In the genomic region with DNA sequence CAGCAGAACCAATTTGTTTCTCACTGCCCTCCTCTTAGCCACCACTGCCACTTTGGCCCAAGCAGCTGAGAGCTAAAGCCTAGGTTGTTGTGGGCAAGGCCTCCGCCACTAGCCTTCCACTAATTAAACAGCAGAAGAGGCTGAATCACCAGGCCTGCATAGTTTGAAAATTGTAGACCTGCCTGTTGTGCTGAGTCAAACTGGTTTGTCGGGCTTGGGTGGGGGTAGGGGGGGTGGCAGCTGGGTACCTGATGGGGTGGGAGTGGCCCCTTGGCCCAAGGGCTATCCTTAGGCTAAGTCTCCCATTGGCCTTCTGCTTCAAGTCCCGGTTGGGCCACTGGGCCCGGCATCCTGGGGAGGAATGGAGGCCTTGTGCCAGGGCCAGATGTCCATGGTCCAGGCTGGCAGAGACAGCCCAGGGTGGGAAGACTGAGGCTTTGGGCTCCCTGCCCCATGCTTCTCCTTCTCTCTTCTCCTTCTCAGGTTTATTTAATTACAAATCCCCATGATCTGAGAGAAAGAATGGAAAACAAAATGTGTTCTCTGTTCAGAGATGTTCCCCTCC, we compare ENCODE assay signal across 10 mouse cellular contexts. TPM values are rescaled to one million over a fixed set of nuclear protein-coding genes. Genes with fewer than 3 reads are reported as not detected.
DNase-seq lines count a peak whose midpoint lies in the region; ATAC-seq lines count a peak whose summit lies in the region.
"Had no signal": no experiment of that assay in that cellular context is flagged by ENCODE, and none has a peak within 500 bp of the region (broad histone marks: within the 10 kb centered on the region; RNA-seq: fewer than 3 reads in every experiment).

No protein-coding gene starts in this region.

- no peaks in the 10 kb centered on the region for H3K27me3 ChIP-seq in heart, embryonic 12.5 days (replicated peaks)
- no peaks in the 10 kb centered on the region for H3K27me3 ChIP-seq in intestine, embryonic 15.5 days (replicated peaks)
- H3K27me3 ChIP-seq in midbrain, embryonic 13.5 days: no peaks in the 10 kb centered on the region

- H3K4me1 ChIP-seq in heart, embryonic 12.5 days (replicated peaks): peaks cover 71% of the 10 kb centered on the region
- H3K4me1 ChIP-seq in intestine, embryonic 15.5 days (replicated peaks): peaks cover 66% of the 10 kb centered on the region
- H3K4me1 ChIP-seq in midbrain, embryonic 13.5 days (replicated peaks): peaks cover 78% of the 10 kb centered on the region

- peak overlapping the region; percentile 74 for H3K4me3 ChIP-seq in heart, embryonic 12.5 days
- no peak overlapping the region for H3K4me3 ChIP-seq in intestine, embryonic 15.5 days (replicated peaks)
- H3K4me3 ChIP-seq in midbrain, embryonic 13.5 days (replicated peaks): peak overlapping the region; percentile 77

- no peak for ATAC-seq in heart, embryonic 12.5 days (ENCODE audit: insufficient number of reproducible peaks, low FRiP score)
- ATAC-seq in intestine, embryonic 15.5 days: no peak
- ATAC-seq in midbrain, embryonic 13.5 days: no peak
- ATAC-seq: inflammation-experienced regulatory T-cells, adult 6 months had no signal

- DNase-seq in heart, postnatal 25 days (ENCODE audit: low spot score): no peak
- DNase-seq in Muller cell, postnatal 12 days (ENCODE audit: inconsistent ontology term): peak; percentile 79
- DNase-seq in frontal cortex, adult 2 months (ENCODE audit: extremely low spot score in 1 of 2, low spot score in 1 of 2): no peak
- no peak for DNase-seq in spleen, postnatal 4 days (ENCODE audit: low spot score in 2 of 2)
- DNase-seq in right cerebral cortex, postnatal 36 days (ENCODE audit: low spot score in 2 of 2): no peak
- DNase-seq: adrenal gland, postnatal 14 days had no signal

- peaks cover 7% of the 10 kb centered on the region; the same call in 1 of the 2 replicates for H3K36me3 ChIP-seq in heart, embryonic 12.5 days
- H3K36me3 ChIP-seq in intestine, embryonic 15.5 days: no peaks in the 10 kb centered on the region
- no peaks in the 10 kb centered on the region; the same call in 1 of the 2 replicates for H3K36me3 ChIP-seq in midbrain, embryonic 13.5 days

- intact Hi-C loops in heart, postnatal 25 days (cut with DNase I): loop anchor here (10.0 kb wide), 1 partner anchor 157 kb away; no protein-coding TSS in a partner anchor

- H3K9ac ChIP-seq in heart, embryonic 12.5 days: peak overlapping the region; percentile 96; the same call in 1 of the 2 replicates
- no peak overlapping the region for H3K9ac ChIP-seq in intestine, embryonic 15.5 days
- no peak overlapping the region; the same call in 1 of the 2 replicates for H3K9ac ChIP-seq in midbrain, embryonic 13.5 days (replicated peaks)

- no peak overlapping the region for H3K27ac ChIP-seq in heart, embryonic 12.5 days (ENCODE audit: poor library complexity, severe bottlenecking)
- no peak overlapping the region for H3K27ac ChIP-seq in intestine, embryonic 15.5 days
- H3K27ac ChIP-seq in midbrain, embryonic 13.5 days: no peak overlapping the region

- H3K9me3 ChIP-seq in heart, embryonic 12.5 days (replicated peaks): no peaks in the 10 kb centered on the region
- no peaks in the 10 kb centered on the region for H3K9me3 ChIP-seq in intestine, embryonic 15.5 days
- H3K9me3 ChIP-seq in midbrain, embryonic 13.5 days: no peaks in the 10 kb centered on the region

- H3K4me2 ChIP-seq in heart, embryonic 12.5 days: peak overlapping the region; percentile 82
- peak overlapping the region; percentile 79 for H3K4me2 ChIP-seq in intestine, embryonic 15.5 days (replicated peaks)
- peak overlapping the region; percentile 77 for H3K4me2 ChIP-seq in midbrain, embryonic 13.5 days (replicated peaks)

- 67% methylated on average over 4 of the region's 4 CpGs for WGBS in heart, embryonic 12.5 days
- 62% methylated on average over 4 of the region's 4 CpGs for WGBS in intestine, embryonic 15.5 days
- WGBS in midbrain, embryonic 13.5 days: 78% methylated on average over 4 of the region's 4 CpGs

RNA-seq across cellular contexts. Expression of gene Ephb3, which starts 3.5 kb away (rescaled TPM):
- polyA plus RNA-seq in heart, embryonic 12.5 days (2016; fragmentation: Nextera tagmentation; extraction: Ambion mirVana): 24.0 and 25.4 TPM in 2 replicates
- 1 to 10 TPM; 5.4 to 6.2 TPM for total RNA-seq in heart, postnatal 25 days (2021)
- 11.9 and 12.3 TPM in 2 replicates for polyA plus RNA-seq in intestine, embryonic 15.5 days (2015; fragmentation: Nextera tagmentation; extraction: Ambion mirVana)
- 14.8 and 19.4 TPM in 2 replicates for polyA plus RNA-seq in midbrain, embryonic 13.5 days (2015; fragmentation: Nextera tagmentation; extraction: Ambion mirVana)
- 14.5 and 15.4 TPM in 2 replicates for polyA plus RNA-seq in frontal cortex, adult 2 months (2012; rRNA removed)
- polyA plus RNA-seq: inflammation-experienced regulatory T-cells, adult 6 months had no signal

RNA-seq across cellular contexts. Expression of gene Teddm3, which starts 54.3 kb away (rescaled TPM):
- not detected in 2 replicates for polyA plus RNA-seq in heart, embryonic 12.5 days (2016; fragmentation: Nextera tagmentation; extraction: Ambion mirVana)
- not detected for total RNA-seq in heart, postnatal 25 days (2021)
- polyA plus RNA-seq in intestine, embryonic 15.5 days (2015; fragmentation: Nextera tagmentation; extraction: Ambion mirVana): 0.16 TPM in 1 of 2 replicates, not detected in the other
- polyA plus RNA-seq in midbrain, embryonic 13.5 days (2015; fragmentation: Nextera tagmentation; extraction: Ambion mirVana): not detected in 2 replicates
- polyA plus RNA-seq in frontal cortex, adult 2 months (2012; rRNA removed): 0.14 and 0.40 TPM in 2 replicates
- total RNA-seq: adrenal gland, postnatal 14 days had no signal
